9 mouse cellular contexts compared by ENCODE assay signal in genomic region chr6:38066215-38066614, GRCm38 (mm10). TPM values are rescaled to one million over a fixed set of nuclear protein-coding genes. Genes with fewer than 3 reads are reported as not detected.
DNase-seq lines count a peak whose midpoint lies in the region; ATAC-seq and TF ChIP-seq lines count a peak whose summit lies in the region.
"Had no signal": no experiment of that assay in that cellular context is flagged by ENCODE, and none has a peak within 500 bp of the region (broad histone marks: within the 10 kb centered on the region; RNA-seq: fewer than 3 reads in every experiment).

No protein-coding gene starts in this region.

- in situ Hi-C loops in ES-E14 (cut with MboI; ENCODE audit: low sequenced_read_pairs in 2 of 2, unreplicated experiment in 2 of 2): loop anchor here in 1 of 2 experiments (25.0 kb wide), 1 partner anchor 604 kb away; no protein-coding TSS in a partner anchor

- peak; percentile 70 for DNase-seq in ES-E14 (ENCODE audit: low read depth, low spot score)
- DNase-seq in brain, embryonic 14.5 days (ENCODE audit: low read depth): peak; percentile 94
- peak; percentile 16 for DNase-seq in heart, postnatal 25 days (ENCODE audit: low spot score)
- peak; percentile 45 for DNase-seq in large intestine, adult 2 months (ENCODE audit: low read depth, low spot score)
- DNase-seq in thymus, postnatal 4 days: peak; percentile 65

- H3K9me3 ChIP-seq in ES-E14 (ENCODE audit: control insufficient read depth, insufficient read depth, low read depth, low read length): no peaks in the 10 kb centered on the region; the same call in 1 of the 2 replicates
- H3K9me3 ChIP-seq in forebrain, embryonic 13.5 days (replicated peaks): peaks cover 7% of the 10 kb centered on the region; the same call in 1 of the 2 replicates
- H3K9me3 ChIP-seq in lung, embryonic 15.5 days: no peaks in the 10 kb centered on the region

- peak; percentile 91 for ATAC-seq in forebrain, embryonic 13.5 days
- ATAC-seq in lung, embryonic 15.5 days (ENCODE audit: borderline replicate concordance, extremely low read depth, low FRiP score, low TSS enrichment): peak; percentile 69; the same call in 1 of the 2 replicates

- TF ChIP-seq CTCF in brain, embryonic 14.5 days (IDR thresholded peaks at IDR 0.05; ENCODE audit: borderline replicate concordance, extremely low read depth, insufficient read depth, insufficient read length): peak; percentile 75
- TF ChIP-seq CTCF in olfactory bulb, adult 2 months (IDR thresholded peaks at IDR 0.05; ENCODE audit: insufficient read depth, low read depth, low read length): 0 out of 2 replicates have a peak, but pooled peaks have one; percentile 22

- no peak overlapping the region for H3K9ac ChIP-seq in ES-E14 (ENCODE audit: insufficient read depth, low read depth, low read length, poor library complexity, severe bottlenecking)
- H3K9ac ChIP-seq in forebrain, embryonic 13.5 days: no peak overlapping the region
- H3K9ac ChIP-seq in lung, embryonic 15.5 days: no peak overlapping the region

- H3K27me3 ChIP-seq in forebrain, embryonic 13.5 days: no peaks in the 10 kb centered on the region
- H3K27me3 ChIP-seq in lung, embryonic 15.5 days: no peaks in the 10 kb centered on the region

- no peak overlapping the region for H3K4me3 ChIP-seq in ES-E14 (ENCODE audit: insufficient read depth in 1 of 2, low read depth in 1 of 2, low read length in 2 of 2, poor library complexity in 1 of 2, severe bottlenecking in 1 of 2)
- H3K4me3 ChIP-seq in forebrain, embryonic 13.5 days: no peak overlapping the region
- H3K4me3 ChIP-seq in lung, embryonic 15.5 days: no peak overlapping the region
- H3K4me3 ChIP-seq in olfactory bulb, adult 2 months (ENCODE audit: insufficient read depth, low read depth, low read length): no peak overlapping the region

- H3K4me2 ChIP-seq in forebrain, embryonic 13.5 days: no peak overlapping the region
- H3K4me2 ChIP-seq in lung, embryonic 15.5 days: no peak overlapping the region

- no peak overlapping the region for H3K27ac ChIP-seq in ES-E14 (ENCODE audit: insufficient read depth, low read depth, low read length, poor library complexity, severe bottlenecking)
- no peak overlapping the region for H3K27ac ChIP-seq in forebrain, embryonic 13.5 days
- no peak overlapping the region for H3K27ac ChIP-seq in lung, embryonic 15.5 days
- no peak overlapping the region for H3K27ac ChIP-seq in olfactory bulb, adult 2 months (ENCODE audit: insufficient read depth, low read depth, low read length)

- no peak for TF ChIP-seq POLR2A in brain, embryonic 14.5 days (IDR thresholded peaks at IDR 0.05; ENCODE audit: borderline replicate concordance, extremely low read depth, insufficient read depth, insufficient read length, poor library complexity, severe bottlenecking)
- no peak for TF ChIP-seq POLR2A in olfactory bulb, adult 2 months (IDR thresholded peaks at IDR 0.05; ENCODE audit: insufficient read depth, low read depth, low read length)

- WGBS in forebrain, embryonic 13.5 days: 5% methylated on average over 5 of the region's 5 CpGs
- 2% methylated on average over 5 of the region's 5 CpGs for WGBS in large intestine, adult 2 months
- WGBS in lung, embryonic 15.5 days: under 1% methylated on average over 5 of the region's 5 CpGs
- WGBS in olfactory bulb, adult 2 months: 1% methylated on average over 5 of the region's 5 CpGs

- no peaks in the 10 kb centered on the region for H3K36me3 ChIP-seq in ES-E14 (ENCODE audit: control insufficient read depth, insufficient read depth, low read length, poor library complexity, severe bottlenecking)
- H3K36me3 ChIP-seq in forebrain, embryonic 13.5 days (ENCODE audit: poor library complexity, severe bottlenecking): no peaks in the 10 kb centered on the region
- no peaks in the 10 kb centered on the region for H3K36me3 ChIP-seq in lung, embryonic 15.5 days

- intact Hi-C loops in heart, postnatal 25 days (cut with DNase I): loop anchor here (2.0 to 10.0 kb wide), 4 partner anchors 191 to 711 kb away; partner anchors contain the start of gene Trim24

- H3K4me1 ChIP-seq in ES-E14 (ENCODE audit: control insufficient read depth in 2 of 2, insufficient read depth in 2 of 2, low read length in 2 of 2, poor library complexity in 1 of 2): peaks cover 0 to 1% of the 10 kb centered on the region in 2 experiments; a peak in 1 of 4 replicates
- H3K4me1 ChIP-seq in forebrain, embryonic 13.5 days: peaks cover 11% of the 10 kb centered on the region; the same call in 1 of the 2 replicates
- H3K4me1 ChIP-seq in lung, embryonic 15.5 days: no peaks in the 10 kb centered on the region
- peaks cover 7% of the 10 kb centered on the region for H3K4me1 ChIP-seq in olfactory bulb, adult 2 months (ENCODE audit: control insufficient read depth, insufficient read depth, low read length)

TF ChIP-seq in ES-E14, 5 proteins besides CTCF, POLR2A, EP300 and RAD21:
- TF ChIP-seq ZC3H11A (IDR thresholded peaks at IDR 0.05; ENCODE audit: borderline replicate concordance, low read depth, low read length) (peak; percentile 95), HCFC1 (IDR thresholded peaks at IDR 0.05; ENCODE audit: borderline replicate concordance, insufficient read depth, low read length) (no peak), CHD2 (IDR thresholded peaks at IDR 0.05; ENCODE audit: low read depth, low read length) (no peak), MAFK (IDR thresholded peaks at IDR 0.05; ENCODE audit: insufficient read depth, low read depth, low read length) (no peak), ZNF384 (IDR thresholded peaks at IDR 0.05; ENCODE audit: low read depth, low read length) (peak; percentile 53; the same call in 1 of the 2 replicates)

RNA-seq across cellular contexts. Expression of gene Svopl, which starts 19.4 kb away (rescaled TPM):
- total RNA-seq in ES-E14 (2012; rRNA removed): 0.18 and 0.21 TPM in 2 replicates
- 0.26 and 0.78 TPM in 2 replicates for polyA plus RNA-seq in brain, embryonic 14.5 days (2012; rRNA removed)
- 0.36 and 0.93 TPM in 2 replicates for polyA plus RNA-seq in forebrain, embryonic 13.5 days (2015; fragmentation: Nextera tagmentation; extraction: Ambion mirVana)
- total RNA-seq in heart, postnatal 25 days (2021): under 1 TPM; 0.42 to 0.50 TPM
- 0.26 and 0.29 TPM in 2 replicates for polyA plus RNA-seq in large intestine, adult 2 months (2012; rRNA removed)
- 0.97 and 1.3 TPM in 2 replicates for polyA plus RNA-seq in lung, embryonic 15.5 days (2015; fragmentation: Nextera tagmentation; extraction: Ambion mirVana)
- polyA plus RNA-seq in olfactory bulb, adult 2 months (2012; ENCODE audit: insufficient read depth, insufficient read length, low replicate concordance, missing spikeins): not detected in 2 replicates

RNA-seq across cellular contexts. Expression of gene Tmem213, which starts 42.8 kb away (rescaled TPM):
- 1.0 TPM in 1 of 2 replicates, not detected in the other for total RNA-seq in ES-E14 (2012; rRNA removed)
- 0.15 TPM in 1 of 2 replicates, not detected in the other for polyA plus RNA-seq in brain, embryonic 14.5 days (2012; rRNA removed)
- polyA plus RNA-seq in forebrain, embryonic 13.5 days (2015; fragmentation: Nextera tagmentation; extraction: Ambion mirVana): not detected in 2 replicates
- not detected for total RNA-seq in heart, postnatal 25 days (2021)
- polyA plus RNA-seq in large intestine, adult 2 months (2012; rRNA removed): not detected in 2 replicates
- polyA plus RNA-seq in lung, embryonic 15.5 days (2015; fragmentation: Nextera tagmentation; extraction: Ambion mirVana): 49.7 and 58.9 TPM in 2 replicates
- polyA plus RNA-seq in olfactory bulb, adult 2 months (2012; ENCODE audit: insufficient read depth, insufficient read length, low replicate concordance, missing spikeins): not detected in 2 replicates
- polyA plus RNA-seq: liver, embryonic 16.5 days had no signal

RNA-seq across cellular contexts. Expression of gene Atp6v0a4, which starts 58.2 kb away (rescaled TPM):
- 2.7 and 6.3 TPM in 2 replicates for total RNA-seq in ES-E14 (2012; rRNA removed)
- 0.44 and 0.48 TPM in 2 replicates for polyA plus RNA-seq in brain, embryonic 14.5 days (2012; rRNA removed)
- 0.15 TPM in 1 of 2 replicates, not detected in the other for polyA plus RNA-seq in forebrain, embryonic 13.5 days (2015; fragmentation: Nextera tagmentation; extraction: Ambion mirVana)
- 1 to 10 TPM; 2.1 to 3.4 TPM for total RNA-seq in heart, postnatal 25 days (2021)
- polyA plus RNA-seq in large intestine, adult 2 months (2012; rRNA removed): 0.34 and 0.61 TPM in 2 replicates
- 3.2 and 5.9 TPM in 2 replicates for polyA plus RNA-seq in lung, embryonic 15.5 days (2015; fragmentation: Nextera tagmentation; extraction: Ambion mirVana)
- not detected in 2 replicates for polyA plus RNA-seq in olfactory bulb, adult 2 months (2012; ENCODE audit: insufficient read depth, insufficient read length, low replicate concordance, missing spikeins)

Comparison
In these comparisons a context has a peak if more than half of its experiments do, and no peak if none do; other contexts are left out.
1. DNase-seq: peak in every context shown above with its lines; median percentile 94 in brain, embryonic 14.5 days; 70 in ES-E14; 65 in thymus, postnatal 4 days; 45 in large intestine, adult 2 months; 16 in heart, postnatal 25 days.
2. RNA of gene Tmem213, which starts 42.8 kb away (polyA plus RNA-seq): 49.7 to 58.9 TPM in lung, embryonic 15.5 days; 0.15 TPM in brain, embryonic 14.5 days, not detected in forebrain, embryonic 13.5 days, not detected in large intestine, adult 2 months and not detected in olfactory bulb, adult 2 months; every median in the first group is over 10 times any median in the second.